Mouse (Mus musculus) G1E (cell line): ENCODE measurements around the gene Egf. TPM values are rescaled to one million over a fixed set of nuclear protein-coding genes. Genes with fewer than 3 reads are reported as not detected.

Source experiments
- ATAC-seq: 2 replicates; pipeline ENCODE4 v1.8.0; 2016; ENCODE audit warnings: mild to moderate bottlenecking; ENCODE audit not compliant: insufficient number of reproducible peaks, poor library complexity, low FRiP score, severe bottlenecking; ENCODE audit errors: extremely low read depth
- DNase-seq: peaks from one replicate; pipeline ENCODE4 v3.0.0; 2012; ENCODE audit warnings: low spot score
- H3K27me3 ChIP-seq: 2 replicates; pipeline ENCODE4 v1.6.1; 2012; ENCODE audit warnings: mild to moderate bottlenecking, low read length, inconsistent platforms; ENCODE audit not compliant: insufficient read depth
- H3K36me3 ChIP-seq: replicated peaks from 2 replicates; pipeline ENCODE3; 2012; ENCODE audit warnings: mild to moderate bottlenecking, inconsistent platforms
- H3K4me1 ChIP-seq: 2 replicates; pipeline ENCODE4 v1.6.1; 2012; ENCODE audit warnings: low read depth, low read length, inconsistent platforms, mixed read lengths; ENCODE audit not compliant: insufficient read depth
- H3K4me3 ChIP-seq: 2 replicates; pipeline ENCODE4 v1.5.1; 2012; ENCODE audit warnings: low read depth, mild to moderate bottlenecking, inconsistent platforms, low read length, moderate library complexity, mixed read lengths
- H3K9me3 ChIP-seq: replicated peaks from 2 replicates; pipeline ENCODE4 v1.6.1; 2012; ENCODE audit warnings: inconsistent platforms
- CTCF ChIP-seq: IDR thresholded peaks from 2 replicates; pipeline ENCODE4 v1.5.1; 2012; ENCODE audit warnings: low read depth, low read length, inconsistent platforms, mixed read lengths
- GATA1 ChIP-seq: IDR thresholded peaks from 2 replicates; pipeline ENCODE4 v1.6.1; 2012; ENCODE audit warnings: borderline replicate concordance, low read length, inconsistent platforms, mixed read lengths
- GATA2 ChIP-seq: IDR thresholded peaks from 2 replicates; pipeline ENCODE4 v1.6.1; 2012; ENCODE audit warnings: low read depth, low read length, inconsistent platforms, borderline replicate concordance
- POLR2AphosphoS5 ChIP-seq: IDR thresholded peaks from 2 replicates; pipeline ENCODE4 v1.6.1; 2012; ENCODE audit warnings: low read depth, low read length, inconsistent platforms; ENCODE audit not compliant: insufficient replicate concordance
- TAL1 ChIP-seq: conservative IDR thresholded peaks from 2 replicates; pipeline ENCODE4 v1.6.1; 2012; ENCODE audit warnings: low read depth, low read length, inconsistent platforms, mixed read lengths
- polyA plus RNA-seq: library from polyadenylated mRNA; stranded (reverse); fragments of >175 nt; gene quantifications from 2 replicates; pipeline ENCODE4 v1.2.3, GENCODE M21; 2012
- total RNA-seq, 2 experiments: library from RNA; stranded (forward) in 1 of 2; stranded (reverse) in 1 of 2; fragments of 200-1000 nt in 1 of 2; fragments of >200 nt in 1 of 2; fragmentation: Nextera tagmentation in 1 of 2; gene quantifications; 2 replicates each; pipeline ENCODE4 v1.2.3; 2014 to 2017

The Egf gene
- total and polyA plus RNA-seq, 3 experiments = 1.3 to 2.8 (median 2.4) TPM

DNA sequence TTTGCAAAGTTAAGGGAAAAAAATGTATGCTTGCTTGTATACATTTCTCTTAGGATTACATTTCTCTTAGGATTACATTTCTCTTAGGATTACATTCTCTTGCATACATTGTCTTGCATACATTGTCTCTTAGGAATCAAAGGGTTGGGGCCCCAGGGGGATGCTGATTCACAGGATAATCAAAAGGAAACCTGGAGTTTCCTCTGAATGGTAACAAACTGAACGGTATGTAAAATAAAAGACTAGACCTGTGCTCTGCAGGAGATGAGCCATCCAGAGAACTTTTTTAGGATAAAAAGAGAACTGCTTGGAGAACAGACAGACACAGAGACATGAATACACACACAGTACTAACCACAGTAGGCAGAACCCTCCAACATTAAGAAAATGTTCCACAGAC, 104.2 kb downstream of the Egf start:
- no peak for ATAC-seq
- TF ChIP-seq POLR2AphosphoS5 (no peak), GATA1 (no peak), GATA2 (no peak), TAL1 (no peak), CTCF (no peak)
- H3K4me3 ChIP-seq = no peak overlapping the region
- no peak for DNase-seq
- H3K9me3 ChIP-seq = no peaks in the 10 kb centered on the region
- H3K27me3 ChIP-seq = no peaks in the 10 kb centered on the region
- H3K36me3 ChIP-seq = no peaks in the 10 kb centered on the region
- H3K4me1 ChIP-seq = no peaks in the 10 kb centered on the region

- Histone ChIP-seq H3K9me3 (no peaks in the 10 kb centered on the region), H3K36me3 (no peaks in the 10 kb centered on the region), H3K4me1 (no peaks in the 10 kb centered on the region), H3K27me3 (peaks cover 4% of the 10 kb centered on the region; the same call in 1 of the 2 replicates), H3K4me3 (no peak overlapping the region)
- DNase-seq = no peak
- TF ChIP-seq POLR2AphosphoS5 = no peak
- TF ChIP-seq GATA1 = no peak
- no peak for TF ChIP-seq GATA2
- no peak for TF ChIP-seq CTCF
- TF ChIP-seq TAL1 = no peak
- ATAC-seq = no peak
Measured at GRCm38 (mm10) chr3:129650293-129650612, 104.9 kb downstream of the Egf start.

DNA sequence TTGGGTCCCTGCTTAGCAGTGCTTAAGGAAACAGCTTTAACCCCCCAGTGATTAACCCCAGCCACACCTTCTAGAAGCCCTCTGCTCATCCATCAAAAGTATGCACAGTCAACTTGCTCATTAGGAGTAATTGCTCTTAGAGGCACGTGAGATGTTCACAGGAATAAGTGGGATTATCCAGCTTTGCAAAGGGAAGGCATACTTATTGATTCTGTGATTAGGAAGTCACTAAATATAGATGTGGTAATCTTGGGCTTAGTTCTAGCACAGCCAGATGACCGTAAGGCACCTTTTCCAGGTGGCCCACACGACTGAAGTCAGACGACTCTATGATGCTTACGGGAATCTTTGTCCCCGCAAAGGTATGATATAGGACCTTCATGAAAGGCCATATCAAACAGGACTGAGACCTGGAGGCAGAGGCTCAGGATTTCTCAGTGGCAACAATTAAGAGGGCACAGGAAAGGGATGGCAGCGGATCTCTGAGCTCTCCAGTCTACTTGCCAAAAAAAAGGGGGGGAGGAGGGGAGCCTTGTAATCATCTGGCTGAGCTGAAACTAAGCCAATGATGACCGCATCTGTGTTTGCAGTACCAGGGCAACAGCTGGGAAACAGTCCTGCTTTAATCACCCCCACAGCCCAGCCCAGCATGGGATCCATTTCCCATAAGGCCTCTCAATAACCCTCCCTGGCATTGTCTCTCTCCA, 105.4 kb downstream of the Egf start:
- peaks cover 5% of the 10 kb centered on the region; the same call in 1 of the 2 replicates for H3K27me3 ChIP-seq
- ATAC-seq (no peak), DNase-seq (no peak)
- H3K36me3 ChIP-seq = no peaks in the 10 kb centered on the region
- no peak overlapping the region for H3K4me3 ChIP-seq
- TF ChIP-seq GATA1 (no peak), TAL1 (no peak), GATA2 (no peak), CTCF (no peak), POLR2AphosphoS5 (no peak)
- no peaks in the 10 kb centered on the region for H3K4me1 ChIP-seq
- no peaks in the 10 kb centered on the region for H3K9me3 ChIP-seq

- Histone ChIP-seq H3K4me1 (no peaks in the 10 kb centered on the region), H3K27me3 (peaks cover 5% of the 10 kb centered on the region; the same call in 1 of the 2 replicates), H3K36me3 (no peaks in the 10 kb centered on the region), H3K4me3 (no peak overlapping the region), H3K9me3 (no peaks in the 10 kb centered on the region)
- TF ChIP-seq CTCF = no peak
- TF ChIP-seq GATA2 = no peak
- no peak for TF ChIP-seq TAL1
- TF ChIP-seq POLR2AphosphoS5 = no peak
- no peak for TF ChIP-seq GATA1
- ATAC-seq = no peak
- DNase-seq = no peak
Measured at GRCm38 (mm10) chr3:129648598-129648997, 106.5 kb downstream of the Egf start.

GRCm38 (mm10) chr3:129647312-129647711, 107.8 kb downstream of the Egf start:
- Histone ChIP-seq H3K9me3 (no peaks in the 10 kb centered on the region), H3K4me3 (no peak overlapping the region), H3K36me3 (no peaks in the 10 kb centered on the region), H3K27me3 (peaks cover 5% of the 10 kb centered on the region; the same call in 1 of the 2 replicates), H3K4me1 (no peaks in the 10 kb centered on the region)
- DNase-seq (no peak), ATAC-seq (no peak)
- TF ChIP-seq TAL1 = no peak
- TF ChIP-seq GATA1 = no peak
- no peak for TF ChIP-seq POLR2AphosphoS5
- no peak for TF ChIP-seq GATA2
- no peak for TF ChIP-seq CTCF

- H3K9me3 ChIP-seq = no peaks in the 10 kb centered on the region
- H3K36me3 ChIP-seq = no peaks in the 10 kb centered on the region
- ATAC-seq (no peak), DNase-seq (no peak)
- no peaks in the 10 kb centered on the region for H3K4me1 ChIP-seq
- no peak for TF ChIP-seq POLR2AphosphoS5
- no peak for TF ChIP-seq GATA2
- TF ChIP-seq TAL1 = no peak
- no peak overlapping the region for H3K4me3 ChIP-seq
- peaks cover 5% of the 10 kb centered on the region; the same call in 1 of the 2 replicates for H3K27me3 ChIP-seq
Measured at GRCm38 (mm10) chr3:129646781-129647180, 108.3 kb downstream of the Egf start.
